Mouse (Mus musculus) heart, postnatal 14 days (tissue): ENCODE results near the gene Mmp24. TPM values are rescaled to one million over a fixed set of nuclear protein-coding genes. Genes with fewer than 3 reads are reported as not detected.
"Not testable (repeated sequence)": the region's sequence is repeated elsewhere in the genome, so short reads cannot be mapped to it uniquely, and the experiment has no call there.

Experiments used
- DNase-seq, 2 experiments: peaks; one replicate each; pipeline ENCODE4 v3.0.0; 2021 to 2022
- intact Hi-C: fragments of 180-260 bp; cut with DNase I; formaldehyde crosslinking; loops from one replicate; pipeline ENCODE4 v1.15.1; 2025
- total RNA-seq, 2 experiments: library from RNA; stranded (reverse); gene quantifications; 2 replicates each; pipeline ENCODE4 v1.2.3; 2021

The Mmp24 gene
- total RNA-seq, 2 experiments from 2014 or later, result 0.07 TPM; not detected in 1

GRCm38 (mm10) chr2:155809620-155810019, 34.5 kb downstream of the Mmp24 start:
- DNase-seq, result no peak
- intact Hi-C loops, result loop anchor here (5.0 kb wide), 1 partner anchor 112 kb away; no protein-coding TSS in a partner anchor

- peak; percentile 77 to 80 for DNase-seq
- intact Hi-C loops, result loop anchor here (5.0 kb wide), 1 partner anchor 115 kb away; no protein-coding TSS in a partner anchor
Observed at GRCm38 (mm10) chr2:155811821-155812396, 36.8 kb downstream of the Mmp24 start.

- intact Hi-C loops, result loop anchor here (5.0 kb wide), 1 partner anchor 115 kb away; no protein-coding TSS in a partner anchor
- no peak for DNase-seq
Observed at GRCm38 (mm10) chr2:155812637-155813036, 37.5 kb downstream of the Mmp24 start.

GRCm38 (mm10) chr2:155814829-155815228, 39.7 kb downstream of the Mmp24 start:
- intact Hi-C loops, result loop anchor here (5.0 kb wide), 1 partner anchor 118 kb away; no protein-coding TSS in a partner anchor
- DNase-seq, result no peak

- intact Hi-C loops, result no loop called here
Observed at GRCm38 (mm10) chr2:155816179-155816578, 41.0 kb downstream of the Mmp24 start.

GRCm38 (mm10) chr2:155817301-155818245, 42.4 kb downstream of the Mmp24 start:
- intact Hi-C loops, result no loop called here
- peak; percentile 29 to 40 for DNase-seq

More at GRCm38 (mm10) chr2:155816179-155816578, 41.0 kb downstream of the Mmp24 start:
- DNase-seq, result no peak

GRCm38 (mm10) chr2:155818596-155819391, 43.7 kb downstream of the Mmp24 start:
- intact Hi-C loops, result no loop called here
- DNase-seq, result peak; percentile 94 to 97

GRCm38 (mm10) chr2:155819392-155819448, 44.1 kb downstream of the Mmp24 start, which contains the start of gene BC029722:
Gene BC029722 (minus strand): TSS chr2:155819426.
- intact Hi-C loops, result no loop called here
- DNase-seq, result no peak

GRCm38 (mm10) chr2:155819449-155820251, 44.5 kb downstream of the Mmp24 start:
- no peak for DNase-seq
- intact Hi-C loops, result no loop called here

- no peak for DNase-seq
- intact Hi-C loops, result no loop called here
Observed at GRCm38 (mm10) chr2:155820779-155821178, 45.6 kb downstream of the Mmp24 start.

GRCm38 (mm10) chr2:155823722-155824121, 48.6 kb downstream of the Mmp24 start:
- intact Hi-C loops, result no loop called here
- no peak for DNase-seq

- intact Hi-C loops, result no loop called here
- DNase-seq, result no peak
Observed at GRCm38 (mm10) chr2:155825904-155826629, 50.9 kb downstream of the Mmp24 start.

- intact Hi-C loops, result no loop called here
- DNase-seq, result peak; percentile 83 to 84
Observed at GRCm38 (mm10) chr2:155826630-155827424, 51.7 kb downstream of the Mmp24 start, which contains the start of gene Eif6. Gene Eif6 (minus strand): TSS chr2:155826925.

- DNase-seq, result no peak
- intact Hi-C loops, result no loop called here
Observed at GRCm38 (mm10) chr2:155830841-155831240, 55.7 kb downstream of the Mmp24 start.

- DNase-seq, result no peak
- intact Hi-C loops, result no loop called here
Observed at GRCm38 (mm10) chr2:155831302-155831701, 56.2 kb downstream of the Mmp24 start.

- intact Hi-C loops, DNase-seq: not testable (repeated sequence)
Observed at GRCm38 (mm10) chr2:155832087-155832486, 56.9 kb downstream of the Mmp24 start.

GRCm38 (mm10) chr2:155834732-155835131, 59.6 kb downstream of the Mmp24 start, which contains the start of gene Fam83c:
Gene Fam83c (minus strand): TSS chr2:155834854.
- DNase-seq, result no peak
- intact Hi-C loops, result no loop called here

GRCm38 (mm10) chr2:155837961-155838360, 62.8 kb downstream of the Mmp24 start:
- no peak for DNase-seq

GRCm38 (mm10) chr2:155838961-155839360, 63.8 kb downstream of the Mmp24 start:
- intact Hi-C loops, result no loop called here
- DNase-seq, result no peak

More at GRCm38 (mm10) chr2:155837961-155838360, 62.8 kb downstream of the Mmp24 start:
- intact Hi-C loops, result no loop called here
